Mouse (Mus musculus) stomach, embryonic 16.5 days (tissue): ENCODE data around the gene Vkorc1l1. TPM values are rescaled to one million over a fixed set of nuclear protein-coding genes. Genes with fewer than 3 reads are reported as not detected.

Experiments used
- ATAC-seq: fragments of 200-750 bp; cut with Nextera tagmentation; 2 replicates; pipeline ENCODE4 v1.8.0; 2017; ENCODE audit warnings: moderate number of reproducible peaks, moderate TSS enrichment; ENCODE audit not compliant: insufficient read depth, low FRiP score
- H3K27ac ChIP-seq: fragments of 300-500 bp; sonication (generic); 2 replicates; pipeline ENCODE4 v1.5.1; 2014; ENCODE audit warnings: low read length
- H3K27me3 ChIP-seq: fragments of 300-500 bp; sonication (generic); 2 replicates; pipeline ENCODE4 v1.6.1; 2014; ENCODE audit warnings: low read length, control low read depth, mixed read lengths; ENCODE audit not compliant: control insufficient read depth, insufficient read depth
- H3K36me3 ChIP-seq: fragments of 300-500 bp; sonication (generic); 2 replicates; pipeline ENCODE4 v1.6.1; 2014; ENCODE audit warnings: low read length; ENCODE audit not compliant: control insufficient read depth, insufficient read depth
- H3K4me1 ChIP-seq: fragments of 300-500 bp; sonication (generic); 2 replicates; pipeline ENCODE4 v1.6.1; 2014; ENCODE audit warnings: low read length, control low read depth, mixed read lengths; ENCODE audit not compliant: control insufficient read depth, insufficient read depth
- H3K4me2 ChIP-seq: fragments of 300-500 bp; sonication (generic); 2 replicates; pipeline ENCODE4 v1.6.1; 2014; ENCODE audit warnings: low read depth, low read length, mixed read lengths
- H3K4me3 ChIP-seq: fragments of 300-500 bp; sonication (generic); replicated peaks from 2 replicates; pipeline ENCODE4 v1.5.1; 2014; ENCODE audit warnings: mild to moderate bottlenecking, low read length
- H3K9ac ChIP-seq: fragments of 300-500 bp; sonication (generic); 2 replicates; pipeline ENCODE4 v1.6.1; 2014; ENCODE audit warnings: low read length
- H3K9me3 ChIP-seq: fragments of 300-500 bp; sonication (generic); replicated peaks from 2 replicates; pipeline ENCODE4 v1.6.1; 2016; ENCODE audit warnings: low read length, control low read depth; ENCODE audit not compliant: control insufficient read depth
- WGBS: fragments of 180-500 bp; shearing (Covaris S2); extraction: QIAGEN DNeasy Blood & Tissue Kit; methylation state at CpG from one replicate; pipeline ENCODE4 v1.1.7; 2014; 5-methylcytosine and 5-hydroxymethylcytosine counted together
- polyA plus RNA-seq: library from polyadenylated mRNA; unstranded; fragments of >200 nt; fragmentation: Nextera tagmentation; extraction: Ambion mirVana; gene quantifications from 2 replicates; pipeline ENCODE4 v1.2.1, GENCODE M21; 2015

Gene Vkorc1l1
- polyA plus RNA-seq, 1 experiment from 2014 or later: 19.2 TPM

DNA sequence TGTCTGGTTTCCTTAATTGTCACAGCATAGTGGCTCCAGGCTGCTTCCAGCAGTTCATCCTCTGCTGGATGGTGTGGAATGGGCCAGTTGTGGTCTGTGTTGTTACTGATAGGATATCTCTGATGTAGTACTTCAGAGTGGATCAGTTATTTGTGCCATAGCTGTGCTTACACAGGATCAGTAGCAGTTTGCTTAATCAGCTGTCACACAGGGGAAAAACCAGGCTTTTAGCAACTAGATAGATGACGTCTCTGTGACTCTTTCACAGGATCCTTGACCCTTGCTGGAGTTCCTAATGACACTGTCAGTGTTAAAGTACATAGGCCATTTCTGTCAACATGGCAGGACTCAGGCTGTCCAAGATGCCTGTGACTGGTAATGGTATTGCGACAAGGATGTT, 92.1 kb downstream of the Vkorc1l1 start:
- Histone ChIP-seq H3K4me3 (no peak overlapping the region), H3K9ac (no peak overlapping the region), H3K9me3 (no peaks in the 10 kb centered on the region), H3K36me3 (0 out of 2 replicates have a peak, but pooled peaks cover 3% of the 10 kb centered on the region), H3K4me1 (no peaks in the 10 kb centered on the region), H3K27me3 (no peaks in the 10 kb centered on the region), H3K4me2 (no peak overlapping the region), H3K27ac (no peak overlapping the region)
- 62% methylated on average over 2 of the region's 2 CpGs for WGBS
- no peak for ATAC-seq

Other genes starting within 250 kb of the Vkorc1l1 start
- gene Sept14, start 233.5 kb upstream of the Vkorc1l1 start, polyA plus RNA-seq: not detected in 2 replicates
- gene Mrps17, start 226.5 kb upstream of the Vkorc1l1 start, polyA plus RNA-seq: 160 and 174 TPM in 2 replicates
- gene Nipsnap2, start 216.9 kb upstream of the Vkorc1l1 start, polyA plus RNA-seq: 86.3 and 103 TPM in 2 replicates
- gene Psph, start 154.5 kb upstream of the Vkorc1l1 start, polyA plus RNA-seq: 43.4 and 46.6 TPM in 2 replicates
- 43.4 and 47.0 TPM in 2 replicates for gene Sumf2, start 95.0 kb upstream of the Vkorc1l1 start, polyA plus RNA-seq
- gene Chchd2, start 54.5 kb upstream of the Vkorc1l1 start, polyA plus RNA-seq: 800 and 813 TPM in 2 replicates
- gene Zbed5, start 46.2 kb upstream of the Vkorc1l1 start, polyA plus RNA-seq: 2.4 and 3.7 TPM in 2 replicates
- 0.11 and 0.41 TPM in 2 replicates for gene Phkg1, start 43.4 kb upstream of the Vkorc1l1 start, polyA plus RNA-seq
- 2.7 and 2.9 TPM in 2 replicates for gene Nupr1l, start 33.4 kb upstream of the Vkorc1l1 start, polyA plus RNA-seq
- gene Gusb, start 61.1 kb downstream of the Vkorc1l1 start, polyA plus RNA-seq: 66.0 and 71.7 TPM in 2 replicates
- 46.5 and 47.8 TPM in 2 replicates for gene Asl, start 87.3 kb downstream of the Vkorc1l1 start, polyA plus RNA-seq
- gene Crcp, start 87.3 kb downstream of the Vkorc1l1 start, polyA plus RNA-seq: 32.1 and 33.1 TPM in 2 replicates
- 68.7 and 76.4 TPM in 2 replicates for gene Tpst1, start 131.4 kb downstream of the Vkorc1l1 start, polyA plus RNA-seq
- gene Kctd7, start 202.9 kb downstream of the Vkorc1l1 start, polyA plus RNA-seq: 5.5 and 5.7 TPM in 2 replicates
- 34.5 and 38.8 TPM in 2 replicates for gene Rabgef1, start 229.8 kb downstream of the Vkorc1l1 start, polyA plus RNA-seq